Mouse (Mus musculus) erythroblast, embryonic 14.5 days (primary cell): ENCODE results near the gene Rab6b.

ENCODE experiments used
- GATA1 ChIP-seq: IDR thresholded peaks from 2 replicates; pipeline ENCODE4 v1.6.1; 2012; ENCODE audit warnings: low read length, inconsistent platforms, mixed read lengths
- TAL1 ChIP-seq: IDR thresholded peaks from 3 replicates; pipeline ENCODE4 v1.6.1; 2012; ENCODE audit warnings: low read length, inconsistent platforms, mixed read lengths

GRCm38 (mm10) chr9:103226806-103227205, 115.2 kb downstream of the Rab6b start:
- no peak for TF ChIP-seq TAL1
- no peak for TF ChIP-seq GATA1
